Mouse (Mus musculus) brain, embryonic 14.5 days (tissue): ENCODE results near the gene Smim17. TPM values are rescaled to one million over a fixed set of nuclear protein-coding genes. Genes with fewer than 3 reads are reported as not detected.

ENCODE experiments used
- DNase-seq: peaks from one replicate; pipeline ENCODE4 v3.0.0-alpha.2; 2011; ENCODE audit warnings: low read depth
- CTCF ChIP-seq: fragments of 200-500 bp; IDR thresholded peaks from 2 replicates; pipeline ENCODE4 v1.5.1; 2012; ENCODE audit warnings: inconsistent platforms, mild to moderate bottlenecking, moderate library complexity, borderline replicate concordance; ENCODE audit not compliant: insufficient read depth, insufficient read length; ENCODE audit errors: extremely low read depth
- POLR2A ChIP-seq: fragments of 200-500 bp; IDR thresholded peaks from 2 replicates; pipeline ENCODE4 v1.6.1; 2012; ENCODE audit warnings: mild to moderate bottlenecking, inconsistent platforms, borderline replicate concordance; ENCODE audit not compliant: poor library complexity, insufficient read depth, insufficient read length, severe bottlenecking; ENCODE audit errors: extremely low read depth
- polyA plus RNA-seq: library from polyadenylated mRNA; depleted of rRNA; stranded (reverse); fragments of >200 nt; gene quantifications from 2 replicates; pipeline ENCODE4 v1.2.3, GENCODE M21; 2012

The Smim17 gene
- polyA plus RNA-seq, 1 experiment = 7.5 TPM

DNA sequence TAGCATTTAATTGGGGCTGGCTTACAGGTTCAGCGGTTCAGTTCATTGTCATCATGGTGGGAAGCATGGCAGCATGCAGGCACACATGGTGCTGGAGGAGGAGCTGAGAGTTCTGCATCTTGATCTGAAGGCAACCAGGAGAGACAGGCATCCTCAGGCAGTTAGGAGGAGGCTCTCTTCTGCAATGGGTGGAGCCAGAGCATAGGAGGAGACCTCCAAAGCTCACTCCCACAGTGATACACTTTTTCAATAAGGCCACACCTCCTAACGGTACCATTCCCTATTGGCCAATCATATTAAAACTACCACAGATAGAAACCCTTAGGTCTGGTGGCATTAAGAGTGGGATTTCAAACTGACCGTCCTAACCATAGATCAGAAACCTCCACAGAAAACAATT is 29.1 kb upstream of the Smim17 start:
- no peak for DNase-seq
- TF ChIP-seq CTCF = no peak
- TF ChIP-seq POLR2A = no peak

DNA sequence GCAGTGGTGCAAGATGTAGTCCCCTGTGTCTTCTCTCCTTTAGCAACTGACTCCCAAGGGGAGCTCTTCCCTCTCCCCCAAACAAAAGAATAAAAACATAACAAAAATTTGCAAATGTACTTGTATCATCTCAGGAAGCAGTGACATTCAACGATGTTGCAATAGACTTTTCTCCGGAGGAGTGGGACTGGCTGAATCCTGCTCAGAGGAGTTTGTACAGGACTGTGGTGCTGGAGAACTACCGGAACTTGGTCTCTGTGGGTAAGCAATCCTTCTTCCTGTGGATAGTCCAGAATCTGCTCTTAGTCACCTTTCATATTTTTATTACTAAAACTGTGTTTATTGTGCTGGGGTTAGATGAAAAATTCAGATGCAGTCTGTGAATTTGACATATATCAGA is 25.5 kb upstream of the Smim17 start:
- no peak for TF ChIP-seq CTCF
- TF ChIP-seq POLR2A = no peak
- no peak for DNase-seq

DNA sequence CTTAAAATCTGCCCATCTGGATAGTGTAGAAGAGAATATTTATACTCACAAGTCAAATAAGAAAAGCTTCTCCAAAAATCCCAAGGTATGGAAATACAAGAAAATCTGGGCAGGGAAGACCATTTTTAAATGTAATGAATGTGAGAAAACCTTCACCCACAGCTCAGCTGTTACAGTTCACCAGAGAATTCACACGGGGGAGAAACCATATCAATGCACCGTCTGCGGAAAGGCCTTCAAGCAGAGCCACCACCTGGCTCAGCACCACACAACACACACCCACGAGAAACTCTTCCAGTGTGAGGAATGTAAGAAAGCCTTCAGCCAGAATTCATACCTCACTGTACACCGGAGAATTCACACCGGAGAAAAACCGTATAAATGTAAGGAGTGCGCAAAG is 20.1 kb upstream of the Smim17 start:
- TF ChIP-seq CTCF (no peak), POLR2A (no peak)
- DNase-seq = no peak

- DNase-seq = no peak
- no peak for TF ChIP-seq POLR2A
- no peak for TF ChIP-seq CTCF
These were observed 17.1 kb upstream of the Smim17 start for GRCm38 (mm10) chr7:6381431-6381830.

DNA sequence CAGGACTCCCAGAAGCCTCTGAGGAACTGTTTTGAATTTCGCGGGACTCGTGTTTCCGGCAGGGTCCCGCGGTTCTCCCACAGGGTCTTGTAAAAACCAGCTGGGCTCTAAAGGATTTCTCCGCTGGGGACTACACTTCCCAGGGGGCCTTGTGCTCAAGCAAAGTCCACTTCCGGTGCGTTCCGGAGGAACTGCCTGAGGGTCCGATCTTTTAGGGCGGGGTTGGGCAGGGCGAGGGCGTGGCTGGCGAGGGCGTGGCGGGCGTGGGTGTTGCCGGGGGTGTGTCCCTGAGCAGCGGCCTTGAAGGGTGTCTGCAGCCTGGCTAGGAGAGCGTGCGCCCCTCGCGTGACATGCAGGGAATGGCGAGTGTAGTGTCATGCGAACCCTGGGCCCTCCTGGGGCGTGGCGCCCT is 15.5 kb upstream of the Smim17 start, which contains the start of gene Zfp28:
Zfp28 (plus strand) TSS at position 252 of the 412 bp plus-strand sequence.
- peak; percentile 99 for DNase-seq
- TF ChIP-seq POLR2A (peak; percentile 15; the same call in 1 of the 2 replicates), CTCF (peak; percentile 12; the same call in 1 of the 2 replicates)

DNA sequence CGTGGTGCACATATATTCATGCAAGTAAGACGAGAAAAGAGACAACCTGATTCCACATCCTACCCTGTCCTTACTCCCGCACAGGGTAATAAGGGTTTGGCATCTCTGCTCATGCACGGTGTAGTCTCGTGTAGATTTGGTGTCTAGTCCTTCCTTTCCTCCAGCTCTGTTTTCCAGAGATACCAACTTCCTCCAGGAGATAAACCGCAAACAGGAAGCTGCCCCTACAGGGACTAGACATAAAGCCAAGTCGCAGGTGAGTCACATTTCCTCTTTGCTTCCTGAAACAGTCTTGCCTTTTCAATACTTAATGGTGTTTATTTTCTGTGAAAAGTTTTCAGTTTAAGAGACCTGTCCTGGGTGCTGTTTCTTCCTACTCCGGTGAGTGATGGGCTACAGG is 14.5 kb upstream of the Smim17 start:
- no peak for DNase-seq
- no peak for TF ChIP-seq CTCF
- no peak for TF ChIP-seq POLR2A

- no peak for TF ChIP-seq POLR2A
- TF ChIP-seq CTCF = no peak
- DNase-seq = peak; percentile 35
These were observed 11.5 kb upstream of the Smim17 start for GRCm38 (mm10) chr7:6386995-6387394.

- TF ChIP-seq POLR2A (no peak), CTCF (no peak)
- no peak for DNase-seq
These were observed 9.5 kb upstream of the Smim17 start for GRCm38 (mm10) chr7:6388971-6389370.

DNA sequence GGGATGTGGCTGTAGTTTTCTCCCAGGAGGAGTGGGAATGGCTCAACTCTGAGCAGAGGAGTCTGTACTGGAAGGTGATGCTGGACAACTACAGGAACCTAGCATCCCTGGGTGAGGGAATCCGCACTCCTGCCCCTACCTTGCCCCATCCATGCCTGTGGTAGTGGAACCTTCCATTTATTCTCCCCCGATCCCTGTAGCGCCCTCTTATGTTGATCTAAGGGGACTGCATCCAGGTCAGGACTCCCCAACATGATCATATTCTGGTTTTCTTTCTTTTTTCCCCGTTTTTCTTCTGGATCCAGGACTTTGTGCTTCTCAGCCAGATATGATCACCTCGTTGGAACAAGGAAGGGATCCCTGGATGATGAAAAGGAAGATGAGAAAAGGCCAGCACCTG is 9.1 kb upstream of the Smim17 start:
- DNase-seq = no peak
- TF ChIP-seq POLR2A (no peak), CTCF (no peak)

DNA sequence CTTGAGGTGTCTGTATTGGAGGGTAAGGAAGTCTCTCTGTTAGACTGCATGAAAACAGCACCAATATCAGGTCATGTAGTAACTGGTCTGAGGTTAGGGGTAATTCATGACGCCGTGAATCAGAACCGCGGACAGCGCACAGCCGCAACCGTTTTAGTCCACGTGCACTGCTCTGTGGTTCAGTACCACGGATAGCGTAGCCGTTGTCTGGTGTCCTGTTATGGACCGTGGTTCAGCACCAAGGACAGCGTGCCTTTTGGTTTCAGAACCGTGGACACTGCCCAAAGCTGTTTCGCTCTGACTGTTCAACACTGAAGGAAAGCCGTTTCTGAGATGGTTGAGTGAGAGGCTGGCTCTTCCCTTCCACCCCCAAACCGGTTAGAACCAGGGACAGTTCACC is 11.5 kb downstream of the Smim17 start, which contains the start of gene Gm20715:
Gm20715 (plus strand) TSS at position 235 of the 400 bp plus-strand sequence.
- TF ChIP-seq CTCF (no peak), POLR2A (no peak)

GRCm38 (mm10) chr7:6414626-6415441 is 16.3 kb downstream of the Smim17 start:
- peak; percentile 72 for DNase-seq

More for the DNA sequence above, 11.5 kb downstream of the Smim17 start, which contains the start of gene Gm20715:
- peak; percentile 87 for DNase-seq

GRCm38 (mm10) chr7:6415442-6415787 is 16.9 kb downstream of the Smim17 start:
- TF ChIP-seq POLR2A (no peak), CTCF (no peak)
- DNase-seq = no peak

More at GRCm38 (mm10) chr7:6414626-6415441, 16.3 kb downstream of the Smim17 start:
- TF ChIP-seq POLR2A (no peak), CTCF (no peak)

- no peak for TF ChIP-seq POLR2A
- no peak for DNase-seq
These were observed 21.4 kb downstream of the Smim17 start for GRCm38 (mm10) chr7:6419894-6420293.
